Mouse (Mus musculus) frontal cortex, postnatal 14 days (tissue): ENCODE data around the gene Rp9.

ENCODE experiments used
- DNase-seq, 2 experiments: peaks; one replicate each; pipeline ENCODE4 v3.0.0; 2022; ENCODE audit warnings: low spot score in 2 of 2

Rp9 gene

GRCm38 (mm10) chr9:22366621-22367020, 102.9 kb downstream of the Rp9 start:
- DNase-seq: no peak

DNA sequence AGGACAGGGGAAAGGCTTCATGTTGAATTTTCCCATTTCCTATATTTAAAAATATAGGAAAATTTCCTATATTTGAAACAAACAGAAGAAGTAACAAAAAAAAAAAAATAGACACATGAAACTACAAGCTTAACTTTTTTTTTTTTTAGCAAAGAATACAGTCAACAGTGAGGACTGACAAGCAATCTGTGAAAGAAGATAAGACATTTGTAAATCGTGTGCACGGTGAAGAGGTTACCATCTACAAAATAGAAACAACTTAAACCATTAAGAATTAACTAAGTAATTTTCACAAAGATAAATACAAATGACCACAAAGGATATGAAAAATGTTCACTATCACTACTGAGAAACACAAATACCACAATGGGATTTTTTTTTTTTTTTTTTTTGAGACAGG, 103.3 kb downstream of the Rp9 start:
- DNase-seq: no peak
